Mouse (Mus musculus): ENCODE measurements at regions not wholly inside any gene's neighbourhood (a gene's known extent, or its start where the extent isn't known, plus 50 kb on each side); places are given as distances from the start of the nearest gene placed in this dataset.

DNA sequence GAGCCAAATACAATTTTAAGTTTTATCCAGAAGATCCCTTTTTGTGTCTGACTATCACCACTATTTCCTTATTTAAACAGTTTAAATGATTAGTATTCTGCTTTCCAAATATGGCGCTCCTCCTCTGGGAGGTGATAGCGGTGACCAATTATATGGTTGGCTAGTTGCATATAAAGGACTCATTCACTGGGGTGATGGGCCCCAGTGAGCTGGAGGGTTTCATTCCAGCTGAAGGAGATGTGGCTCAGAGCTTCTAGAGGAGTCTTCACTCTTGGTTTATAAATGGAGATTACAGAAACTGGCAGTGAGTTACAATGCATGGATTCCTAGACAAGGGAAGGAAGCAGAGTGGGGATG lies 50.7 kb upstream of the Gm7361 start:
- DNase-seq (ENCODE audit: low spot score), result peak; percentile 28

DNA sequence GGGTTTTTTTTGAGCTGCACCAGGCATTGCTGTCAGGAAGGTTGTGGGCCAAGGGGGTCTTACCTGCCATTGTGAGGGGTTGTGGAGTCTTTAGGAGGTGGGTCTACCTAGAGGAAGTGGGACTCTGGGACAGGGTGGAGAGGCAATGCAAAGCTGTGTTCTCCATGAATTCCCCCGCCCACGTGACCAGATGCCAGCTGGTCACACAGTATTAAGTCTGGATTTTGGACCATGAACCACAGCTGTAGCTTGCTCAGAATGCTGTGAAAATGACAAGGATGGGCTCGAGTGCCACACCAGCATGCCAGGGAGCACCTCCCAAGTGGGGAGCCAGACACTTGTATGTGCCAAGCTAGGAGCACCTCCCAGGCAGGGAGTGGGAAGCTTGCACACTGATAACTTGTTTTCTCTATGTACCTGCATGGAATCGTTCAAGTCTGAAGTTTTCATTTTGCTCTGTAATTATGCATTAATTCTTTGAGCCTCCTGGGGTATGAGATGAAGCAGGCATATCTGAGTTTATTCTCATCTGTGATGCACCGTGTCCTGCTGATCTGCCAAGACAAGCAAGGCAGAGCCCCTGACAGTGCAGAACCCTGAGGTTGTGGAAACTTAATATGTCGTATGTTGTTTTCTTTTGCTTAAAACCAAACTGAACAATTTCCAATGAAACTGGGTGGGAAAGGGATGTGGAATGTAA lies 51.3 kb upstream of the Gm7361 start:
- no peak for DNase-seq (ENCODE audit: low spot score)

DNA sequence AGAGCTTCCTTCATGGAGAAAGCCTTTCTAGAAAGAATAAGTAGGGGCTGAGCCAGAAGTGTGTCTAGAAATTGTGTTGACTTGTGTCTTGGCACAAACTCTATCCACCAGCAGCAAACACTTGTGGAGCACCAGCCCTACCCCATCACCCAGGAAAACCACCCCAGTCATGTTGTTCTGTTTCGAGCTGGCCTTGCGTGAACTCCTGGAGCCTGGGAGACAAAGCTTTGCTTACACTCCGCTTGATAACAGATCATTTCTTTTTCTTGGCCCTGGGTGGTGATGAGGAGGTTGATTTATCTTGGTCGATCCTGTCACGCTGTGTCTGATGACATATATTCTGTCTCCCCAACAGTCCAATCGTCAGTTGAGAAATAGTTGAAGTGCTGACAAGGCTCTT lies 55.0 kb upstream of the Gm7361 start:
- no peak for DNase-seq (ENCODE audit: low spot score)

DNA sequence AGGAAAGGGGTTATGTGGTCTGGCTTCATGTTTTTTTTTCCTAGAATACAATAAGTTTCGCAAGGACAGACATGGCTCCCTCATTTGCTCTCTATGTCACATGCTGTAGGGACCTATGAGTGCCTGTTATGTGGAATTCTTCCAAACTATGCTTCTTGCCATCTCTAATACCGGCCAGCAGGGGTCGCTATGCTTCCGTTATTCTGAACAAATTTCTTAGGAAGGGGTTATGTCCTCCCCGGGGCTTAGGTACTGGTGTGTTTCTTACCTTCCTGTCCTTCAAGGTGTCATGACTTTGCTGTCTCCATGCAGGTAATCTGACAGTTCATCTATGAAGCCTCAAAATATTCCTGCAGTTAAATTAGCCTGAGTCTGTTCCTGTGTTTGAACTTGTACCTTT lies 68.1 kb upstream of the Gm7361 start:
- DNase-seq (ENCODE audit: low spot score), result peak; percentile 48

DNA sequence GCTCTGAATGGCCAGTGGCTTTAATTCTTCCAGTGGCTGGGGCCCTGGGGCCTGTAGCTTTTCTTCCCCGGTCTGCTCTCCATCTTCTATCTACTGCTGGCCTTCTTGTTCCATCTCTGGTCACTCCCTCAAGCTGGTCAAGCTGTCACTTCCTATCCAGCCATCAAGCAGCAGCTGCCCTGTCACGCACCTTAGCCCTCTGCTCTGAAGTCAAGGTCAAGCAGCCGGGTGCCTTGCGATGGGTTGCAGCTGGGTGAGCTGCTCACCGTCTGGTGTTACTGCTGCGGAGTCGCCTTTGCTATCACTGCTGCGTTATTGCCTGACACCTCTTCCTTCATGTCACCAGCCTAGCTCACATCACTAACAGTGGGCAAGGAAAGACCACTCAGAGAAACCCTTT lies 66.0 kb upstream of the Gm10220 start:
- DNase-seq (ENCODE audit: low spot score), result no peak

DNA sequence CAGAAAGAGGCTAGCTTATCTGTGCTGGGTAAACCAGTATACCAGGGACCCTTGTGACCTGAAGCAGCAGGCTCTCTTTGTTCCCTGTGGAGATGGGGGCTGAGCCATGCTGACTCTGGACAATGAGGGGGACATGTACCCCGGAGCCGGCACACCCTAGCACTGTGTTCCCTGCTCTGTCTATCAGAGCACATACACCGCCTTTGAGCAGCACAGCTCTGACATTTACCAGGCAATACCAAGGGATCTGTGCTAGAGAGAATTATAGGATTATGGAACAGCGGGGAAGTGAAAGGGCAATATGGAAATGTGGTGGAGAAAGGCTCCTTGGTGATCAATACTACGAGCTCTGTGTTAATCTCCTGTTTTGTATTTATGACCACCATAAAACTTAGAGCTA lies 64.2 kb upstream of the Gm10220 start:
- no peak for DNase-seq (ENCODE audit: low spot score)

DNA sequence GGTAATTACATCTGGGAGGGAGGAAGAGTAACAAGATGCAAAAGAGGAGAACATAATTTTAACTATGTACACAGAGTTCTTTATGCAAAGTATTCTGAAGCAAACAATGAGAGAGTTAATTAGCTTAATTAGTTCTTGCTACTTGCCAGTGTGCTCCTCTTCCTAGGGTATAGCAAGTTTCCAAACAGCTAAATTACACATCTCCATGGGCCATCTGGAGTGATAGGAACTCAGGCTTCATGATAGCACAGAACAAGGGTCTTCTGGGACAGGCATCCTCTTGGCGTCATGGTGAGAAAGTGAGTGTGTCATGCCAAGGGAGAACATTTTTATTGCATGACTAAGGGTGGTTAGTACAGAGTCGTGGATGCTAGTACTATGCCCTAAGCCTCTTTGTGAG lies 54.8 kb upstream of the Gm10220 start:
- DNase-seq (ENCODE audit: low spot score), result no peak

DNA sequence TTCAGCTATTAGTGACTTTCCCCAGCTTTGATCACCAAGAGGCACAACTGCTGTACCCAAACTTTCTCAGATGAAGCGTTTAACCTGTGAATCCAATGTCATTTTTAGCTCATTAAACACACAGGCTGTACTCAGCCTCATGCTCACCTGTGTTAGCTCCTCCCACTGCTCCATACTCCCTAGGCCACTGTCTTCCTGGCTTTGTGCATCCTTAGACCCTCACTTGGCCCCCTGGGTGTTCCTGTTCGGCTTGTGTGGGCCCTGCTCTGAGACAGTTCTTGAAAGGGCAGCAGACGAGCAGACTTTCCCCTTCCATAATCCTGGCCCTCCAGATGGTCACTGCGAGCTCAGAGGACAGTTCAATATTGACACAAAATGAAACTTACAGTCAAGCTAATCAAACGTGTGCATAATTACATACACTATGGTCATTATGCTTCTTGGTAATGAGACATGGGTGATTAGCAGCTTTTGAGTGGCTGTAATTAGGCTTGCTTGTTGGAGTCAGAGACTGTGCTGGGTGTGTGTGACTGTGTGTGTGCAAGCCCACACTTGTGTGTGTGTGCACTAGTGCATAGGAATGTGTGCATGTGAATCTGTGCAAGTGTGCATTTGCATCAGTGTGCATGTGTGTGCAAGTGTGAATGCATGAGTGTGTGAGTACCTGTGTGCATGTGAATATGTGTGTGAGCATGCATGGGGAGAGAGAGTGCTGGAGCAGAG lies 50.6 kb upstream of the Gm10220 start:
- no peak for DNase-seq (ENCODE audit: low spot score)

DNA sequence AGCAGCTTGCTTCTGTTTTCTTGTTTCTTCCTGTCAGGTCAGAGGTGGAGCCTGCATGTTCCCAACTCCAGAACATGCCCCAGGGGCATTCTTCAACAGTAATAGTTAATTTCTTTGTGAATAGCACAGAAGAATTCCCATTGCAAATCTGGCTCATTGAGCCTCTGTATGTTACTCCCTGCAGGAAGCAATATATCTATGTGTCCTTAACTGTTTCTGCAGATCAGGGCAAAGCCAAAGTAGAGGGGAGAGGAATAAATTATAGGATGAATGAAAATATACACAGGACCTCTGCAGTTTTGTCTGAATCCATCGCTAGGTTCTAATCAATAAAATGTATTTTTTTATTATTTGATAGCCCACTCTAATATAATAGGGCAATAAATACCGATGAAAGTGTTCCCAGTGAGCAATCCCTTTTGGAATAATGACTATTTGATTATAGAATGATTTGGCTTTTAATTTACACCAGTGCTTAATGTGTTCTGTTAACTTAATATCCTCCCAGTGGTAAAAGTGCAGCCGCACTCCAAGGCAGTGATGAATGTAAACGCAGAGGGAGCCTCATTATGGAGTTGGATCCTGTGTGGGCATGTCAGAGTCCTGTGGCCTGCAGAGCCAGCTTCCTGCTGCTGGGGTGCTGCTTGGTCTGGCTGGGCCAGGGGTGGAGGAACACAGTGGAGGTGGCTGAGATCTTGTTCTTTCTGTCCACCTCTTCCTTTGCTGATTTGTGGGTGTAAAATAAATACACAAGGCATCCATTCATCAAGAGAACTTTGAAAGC lies 49.7 kb upstream of the Gm10220 start:
- DNase-seq (ENCODE audit: low spot score), result no peak

Measured in embryo, embryonic 10 days (tissue).